Mouse (Mus musculus): ENCODE data around the gene Shisa3.

GRCm38 (mm10) chr5:67655696-67656519 is 48.2 kb downstream of the Shisa3 start:
- TF ChIP-seq CTCF (IDR thresholded peaks at IDR 0.05; ENCODE audit: borderline replicate concordance, insufficient read depth, low read depth, low read length) (no peak), POLR2A (IDR thresholded peaks at IDR 0.05; ENCODE audit: borderline replicate concordance, insufficient read depth, low read length) (no peak)
